Mouse (Mus musculus) thymus, adult 2 months (tissue): ENCODE data around the gene Gart. TPM values are rescaled to one million over a fixed set of nuclear protein-coding genes. Genes with fewer than 3 reads are reported as not detected.
A peak's percentile ranks its signal among the peaks of the same experiment; 100 is the strongest.

Experiments
- DNase-seq: peaks from one replicate; pipeline ENCODE4 v3.0.0; 2021
- H3K27ac ChIP-seq: fragments of 200-500 bp; 2 replicates; pipeline ENCODE4 v1.5.1; 2012; ENCODE audit warnings: low read length, control low read depth; ENCODE audit not compliant: control insufficient read depth, insufficient read depth
- H3K27me3 ChIP-seq: fragments of 200-500 bp; 2 replicates; pipeline ENCODE4 v1.6.1; 2012; ENCODE audit warnings: mild to moderate bottlenecking, low read length, moderate library complexity, mixed read lengths; ENCODE audit not compliant: control insufficient read depth, insufficient read depth
- H3K36me3 ChIP-seq: fragments of 200-500 bp; 2 replicates; pipeline ENCODE4 v1.6.1; 2012; ENCODE audit warnings: mild to moderate bottlenecking, low read length, moderate library complexity; ENCODE audit not compliant: control insufficient read depth, insufficient read depth
- H3K4me1 ChIP-seq: fragments of 200-500 bp; replicated peaks from 2 replicates; pipeline ENCODE4 v1.6.1; 2012; ENCODE audit warnings: low read length; ENCODE audit not compliant: control insufficient read depth, insufficient read depth
- H3K4me3 ChIP-seq: fragments of 200-500 bp; 2 replicates; pipeline ENCODE4 v1.5.1; 2012; ENCODE audit warnings: mild to moderate bottlenecking, low read length, control low read depth, moderate library complexity; ENCODE audit not compliant: control insufficient read depth, insufficient read depth
- CTCF ChIP-seq: fragments of 200-500 bp; IDR thresholded peaks from 2 replicates; pipeline ENCODE4 v1.5.1; 2012; ENCODE audit warnings: mild to moderate bottlenecking, control low read depth, low read length, moderate library complexity, borderline replicate concordance; ENCODE audit not compliant: control insufficient read depth, poor library complexity, insufficient read depth; ENCODE audit errors: extremely low read depth
- POLR2A ChIP-seq: fragments of 200-500 bp; IDR thresholded peaks from 2 replicates; pipeline ENCODE4 v1.6.1; 2012; ENCODE audit warnings: mild to moderate bottlenecking, low read length, control low read depth, moderate library complexity; ENCODE audit not compliant: control insufficient read depth, poor library complexity, insufficient read depth; ENCODE audit errors: extremely low read depth
- WGBS: fragments of 180-500 bp; shearing (Covaris S2); methylation state at CpG from one replicate; pipeline ENCODE4 v1.1.7; 2018; 5-methylcytosine and 5-hydroxymethylcytosine counted together
- polyA plus RNA-seq: library from polyadenylated mRNA; depleted of rRNA; stranded (reverse); fragments of >200 nt; gene quantifications from 2 replicates; pipeline ENCODE4 v1.2.3, GENCODE M21; 2012

Gene Gart
- polyA plus RNA-seq, 1 experiment, result 44.6 TPM

DNA sequence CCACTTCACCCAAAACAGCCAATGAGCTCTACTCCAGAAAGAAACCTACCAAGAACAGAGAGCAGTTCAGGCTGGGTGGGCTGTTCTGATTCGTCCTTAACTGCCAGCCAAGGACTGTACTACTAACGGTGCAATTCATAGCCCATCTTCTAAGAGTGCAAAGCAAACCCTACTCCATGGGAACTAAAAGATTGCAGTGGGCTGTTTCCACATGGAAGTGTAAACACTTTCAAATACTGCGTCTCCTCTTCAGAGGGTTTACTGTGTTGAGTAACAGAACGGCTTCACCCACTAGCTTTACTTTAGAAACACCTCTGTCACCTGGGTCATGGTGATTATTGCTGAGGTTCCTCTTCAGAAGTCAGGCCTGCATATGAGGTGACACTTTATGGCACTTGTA lies 45.7 kb downstream of the Gart start:
- Histone ChIP-seq H3K27me3 (no peaks in the 10 kb centered on the region), H3K36me3 (no peaks in the 10 kb centered on the region), H3K27ac (no peak overlapping the region), H3K4me1 (peaks cover 7% of the 10 kb centered on the region; the same call in 1 of the 2 replicates), H3K4me3 (no peak overlapping the region)
- DNase-seq, result no peak
- TF ChIP-seq CTCF, result no peak
- WGBS, result 91% methylated on average over 4 of the region's 4 CpGs

DNA sequence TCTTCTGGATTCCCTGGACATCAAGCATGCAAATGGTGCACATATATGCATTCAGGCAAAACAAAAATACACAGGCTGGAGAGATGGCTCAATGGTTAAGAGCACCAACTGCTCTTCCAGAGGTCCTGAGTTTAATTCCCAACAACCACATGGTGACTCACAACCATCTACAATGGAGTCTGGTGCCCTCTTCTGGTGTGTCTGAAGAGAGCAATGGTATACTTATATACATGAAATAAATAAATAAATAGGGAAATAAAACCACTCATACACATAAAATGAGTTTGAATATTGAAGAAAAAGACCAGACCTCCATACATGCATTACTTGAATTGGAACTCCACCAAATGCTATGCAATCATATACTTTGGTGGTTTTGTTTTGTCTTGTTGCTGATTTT lies 47.5 kb downstream of the Gart start:
- no peak overlapping the region for H3K4me3 ChIP-seq
- DNase-seq, result no peak
- H3K27ac ChIP-seq, result no peak overlapping the region
- TF ChIP-seq POLR2A, result no peak
- TF ChIP-seq CTCF, result no peak
- H3K36me3 ChIP-seq, result no peaks in the 10 kb centered on the region
- H3K4me1 ChIP-seq, result peaks cover 17% of the 10 kb centered on the region
- H3K27me3 ChIP-seq, result no peaks in the 10 kb centered on the region

DNA sequence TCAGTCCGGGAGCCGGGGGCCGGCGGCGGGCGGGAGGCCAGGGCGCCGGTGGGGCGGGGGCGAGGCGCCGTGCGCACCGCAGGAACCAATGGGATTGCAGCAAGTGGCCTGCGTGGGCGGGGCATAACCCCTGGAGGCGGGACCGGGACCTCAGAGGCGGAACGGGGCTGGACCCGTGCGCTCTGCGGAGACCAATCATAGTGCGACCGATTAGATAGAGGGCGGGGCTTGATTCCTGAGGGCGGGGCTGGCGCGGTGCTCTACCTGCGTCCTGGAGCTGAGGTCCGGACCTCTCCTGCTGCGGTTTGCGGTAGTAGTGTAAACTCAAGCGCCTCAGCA lies 49.1 kb downstream of the Gart start, which contains the start of gene Tmem50b:
Tmem50b (minus strand) TSS at position 129 of the 339 bp plus-strand sequence.
- Histone ChIP-seq H3K27me3 (no peaks in the 10 kb centered on the region), H3K4me1 (peaks cover 33% of the 10 kb centered on the region), H3K27ac (no peak within 1 kb of the TSS), H3K36me3 (no peaks in the 10 kb centered on the region), H3K4me3 (peak within 1 kb of the TSS; percentile 68)
- DNase-seq, result peak; percentile 99
- whole genome bisulfite sequencing, result under 1% methylated on average over 34 of the region's 34 CpGs
- peak; percentile 47; the same call in 1 of the 2 replicates for TF ChIP-seq CTCF
- TF ChIP-seq POLR2A, result 0 out of 2 replicates have a peak, but pooled peaks have one; percentile 33

DNA sequence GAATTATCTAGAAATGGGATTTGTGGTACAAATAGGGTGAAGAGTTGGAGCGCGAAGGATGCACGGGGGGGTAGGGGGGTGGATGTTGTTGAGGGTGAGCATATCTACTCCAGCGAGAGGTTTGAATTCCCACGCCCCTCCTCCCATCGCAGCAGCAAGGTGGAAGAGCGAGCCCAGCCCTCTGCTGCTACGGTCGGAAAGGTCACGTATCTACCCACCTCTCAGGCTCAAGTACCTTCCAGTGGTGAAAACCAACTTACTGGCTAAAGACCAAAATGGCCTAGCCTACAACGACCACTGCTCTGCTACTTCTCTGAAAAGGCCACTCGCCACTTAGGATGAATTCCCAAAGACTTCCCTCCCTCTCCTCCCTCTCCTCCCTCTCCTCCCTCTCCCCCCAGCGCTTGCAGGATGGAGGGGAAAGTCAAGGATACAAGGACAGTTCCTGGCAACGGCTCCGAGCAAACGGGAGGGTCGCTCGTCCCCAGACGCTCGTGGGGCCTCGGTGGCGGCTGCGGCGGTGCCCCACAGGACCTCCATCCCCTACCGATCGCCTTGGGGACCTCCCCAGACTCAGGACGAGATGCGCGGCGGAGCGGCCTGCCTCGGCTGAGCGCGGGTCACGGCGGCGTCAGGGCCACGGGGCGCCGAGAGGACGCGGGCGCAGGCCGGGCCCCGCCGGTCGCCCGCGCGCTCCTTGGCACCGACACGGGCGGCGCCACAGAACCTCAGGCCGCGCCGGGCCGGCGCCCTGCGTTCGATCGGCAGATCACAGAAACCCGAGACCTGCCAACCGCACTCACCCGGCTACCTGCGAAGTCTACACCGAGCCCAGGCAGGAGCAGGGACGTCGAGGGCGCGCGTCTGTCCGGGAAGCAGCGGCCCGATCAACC lies 49.7 kb downstream of the Gart start:
- DNase-seq, result peak; percentile 39
- Histone ChIP-seq H3K27me3 (no peaks in the 10 kb centered on the region), H3K4me3 (peak overlapping the region; percentile 68), H3K36me3 (no peaks in the 10 kb centered on the region), H3K27ac (no peak overlapping the region), H3K4me1 (peaks cover 39% of the 10 kb centered on the region)
- TF ChIP-seq POLR2A (no peak), CTCF (no peak)
- under 1% methylated on average over 73 of the region's 75 CpGs for WGBS

DNA sequence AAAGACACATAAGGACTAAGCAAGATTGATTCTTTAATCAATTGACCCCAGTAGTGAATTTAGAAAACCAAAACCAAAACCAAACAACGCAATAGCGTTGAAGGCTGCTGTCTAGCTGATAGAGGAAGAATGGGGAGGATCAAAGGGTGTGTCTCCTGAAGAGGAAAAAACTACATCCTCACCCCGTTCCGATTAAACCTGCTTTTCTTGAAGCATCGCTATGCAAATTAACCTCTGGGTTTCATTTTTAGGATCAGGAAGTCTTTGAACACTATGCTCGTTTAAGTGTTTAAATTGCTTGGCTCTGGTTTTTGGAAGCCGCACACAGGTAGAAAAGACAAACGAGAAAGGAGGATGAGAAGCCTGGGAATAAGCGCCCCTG lies 50.4 kb downstream of the Gart start:
- Histone ChIP-seq H3K27ac (no peak overlapping the region), H3K4me1 (peaks cover 41% of the 10 kb centered on the region), H3K4me3 (peak overlapping the region; percentile 68), H3K36me3 (no peaks in the 10 kb centered on the region), H3K27me3 (no peaks in the 10 kb centered on the region)
- no peak for TF ChIP-seq POLR2A
- TF ChIP-seq CTCF, result no peak
- DNase-seq, result no peak
- WGBS, result 4% methylated on average over 9 of the region's 9 CpGs

DNA sequence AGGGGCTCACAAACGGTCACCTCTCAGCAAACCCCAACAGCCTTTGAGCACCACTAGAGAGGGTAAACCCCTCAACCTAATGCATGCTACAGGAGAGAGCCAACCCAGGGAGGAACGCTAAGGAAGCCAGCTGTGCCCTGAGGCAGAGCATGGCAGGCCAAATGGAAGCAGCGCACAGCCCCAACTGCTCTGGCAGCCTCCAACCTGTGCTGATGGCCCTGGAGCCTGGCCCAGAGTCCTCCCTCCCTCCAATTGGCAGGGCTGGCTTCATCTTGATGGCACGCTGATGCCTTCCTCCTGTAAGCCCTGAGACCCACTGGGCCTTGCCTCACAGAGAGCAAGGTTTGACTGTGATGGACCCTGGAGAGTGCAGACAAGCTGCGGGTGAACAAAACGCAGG lies 51.7 kb downstream of the Gart start:
- Histone ChIP-seq H3K27me3 (no peaks in the 10 kb centered on the region), H3K4me1 (peaks cover 44% of the 10 kb centered on the region), H3K27ac (no peak overlapping the region; the same call in 1 of the 2 replicates), H3K4me3 (no peak overlapping the region), H3K36me3 (no peaks in the 10 kb centered on the region)
- no peak for DNase-seq
- TF ChIP-seq POLR2A, result no peak
- no peak for TF ChIP-seq CTCF
- 85% methylated on average over 6 of the region's 6 CpGs for WGBS
